In genomic region chr2:154633039-154633742, GRCm38 (mm10) we compare ENCODE assay signal across 18 mouse cellular contexts. TPM values are rescaled to one million over a fixed set of nuclear protein-coding genes. Genes with fewer than 3 reads are reported as not detected.
A peak's percentile ranks its signal among the peaks of the same experiment; 100 is the strongest.
DNase-seq lines count a peak whose midpoint lies in the region; ATAC-seq lines count a peak whose summit lies in the region.
"Had no signal": no experiment of that assay in that cellular context is flagged by ENCODE, and none has a peak within 500 bp of the region (broad histone marks: within the 10 kb centered on the region; RNA-seq: fewer than 3 reads in every experiment).

No protein-coding gene starts in this region.

- no peak overlapping the region for H3K4me2 ChIP-seq in kidney, embryonic 16.5 days (replicated peaks; ENCODE audit: low read depth, low read length)
- peak overlapping the region; percentile 48 for H3K4me2 ChIP-seq in liver, embryonic 16.5 days (ENCODE audit: low read depth, low read length)
- H3K4me2 ChIP-seq: embryonic facial prominence, embryonic 15.5 days had no signal

- H3K36me3 ChIP-seq in kidney, embryonic 16.5 days (ENCODE audit: insufficient read depth, low read length), result peaks cover 14% of the 10 kb centered on the region
- H3K36me3 ChIP-seq in liver, embryonic 16.5 days (ENCODE audit: control insufficient read depth, insufficient read depth), result peaks cover 21% of the 10 kb centered on the region

- 50% methylated on average over 5 of the region's 5 CpGs for WGBS in kidney, embryonic 16.5 days
- WGBS in liver, embryonic 16.5 days (ENCODE audit: insufficient replicate concordance), result 55% methylated on average over 5 of the region's 5 CpGs

- no peak overlapping the region for H3K27ac ChIP-seq in kidney, embryonic 16.5 days (ENCODE audit: low read length)
- peak overlapping the region; percentile 100 for H3K27ac ChIP-seq in liver, embryonic 16.5 days (ENCODE audit: low read length)
- H3K27ac ChIP-seq: embryonic facial prominence, embryonic 15.5 days had no signal

- H3K4me3 ChIP-seq in kidney, embryonic 16.5 days (ENCODE audit: low read length), result no peak overlapping the region
- H3K4me3 ChIP-seq in liver, embryonic 16.5 days (ENCODE audit: low read depth, low read length), result peak overlapping the region; percentile 71
- H3K4me3 ChIP-seq: embryonic facial prominence, embryonic 15.5 days; megakaryocyte, embryonic 14.5 days had no signal

- no peak for DNase-seq in kidney, postnatal 4 days
- peak; percentile 64 for DNase-seq in c-Kit-positive CD71-positive TER-119-positive erythroid progenitor cells, embryonic 14.5 days (ENCODE audit: low spot score)
- DNase-seq in fat pad, adult 2 months (ENCODE audit: extremely low read depth, low read depth, low spot score), result peak; percentile 69
- DNase-seq in B cell, adult 2 months, result no peak
- DNase-seq in ovary, postnatal 36 days (ENCODE audit: low spot score), result no peak
- DNase-seq: adrenal gland, postnatal 36 days; cerebellum, adult 9-11 months; embryo, embryonic 11 days; kidney, postnatal 14 days; lung, postnatal 10 days; thymus, adult 18-20 months had no signal

- no peak overlapping the region for H3K9ac ChIP-seq in kidney, embryonic 16.5 days (replicated peaks; ENCODE audit: low read length)
- peak overlapping the region; percentile 63 for H3K9ac ChIP-seq in liver, embryonic 16.5 days (ENCODE audit: low read depth, low read length)
- H3K9ac ChIP-seq: embryonic facial prominence, embryonic 15.5 days had no signal

- H3K4me1 ChIP-seq in kidney, embryonic 16.5 days (ENCODE audit: insufficient read depth, low read length), result no peaks in the 10 kb centered on the region
- peaks cover 37% of the 10 kb centered on the region for H3K4me1 ChIP-seq in liver, embryonic 16.5 days (ENCODE audit: control insufficient read depth, low read depth, low read length)
- H3K4me1 ChIP-seq: embryonic facial prominence, embryonic 15.5 days; megakaryocyte, embryonic 14.5 days had no signal

- 0 out of 2 replicates have a peak, but pooled peaks cover under 1% of the 10 kb centered on the region for H3K9me3 ChIP-seq in kidney, embryonic 16.5 days (ENCODE audit: low read length)
- H3K9me3 ChIP-seq in liver, embryonic 16.5 days (replicated peaks; ENCODE audit: control insufficient read depth, low read length), result peaks cover 3% of the 10 kb centered on the region

- H3K27me3 ChIP-seq in kidney, embryonic 16.5 days (ENCODE audit: insufficient read depth, low read length), result no peaks in the 10 kb centered on the region
- no peaks in the 10 kb centered on the region for H3K27me3 ChIP-seq in liver, embryonic 16.5 days (ENCODE audit: control insufficient read depth, insufficient read depth, low read depth, low read length)
- H3K27me3 ChIP-seq: embryonic facial prominence, embryonic 15.5 days; megakaryocyte, embryonic 14.5 days had no signal

- peak; percentile 76 for ATAC-seq in kidney, embryonic 16.5 days (ENCODE audit: low FRiP score, low TSS enrichment)
- peak; percentile 43 for ATAC-seq in liver, embryonic 16.5 days (ENCODE audit: low read depth)
- ATAC-seq: forebrain, embryonic 14.5 days had no signal

RNA-seq across cellular contexts. Expression of gene Chmp4b, which starts 18.3 kb away (rescaled TPM):
- 18.0 and 20.7 TPM in 2 replicates for polyA plus RNA-seq in kidney, embryonic 16.5 days (2015; fragmentation: Nextera tagmentation; extraction: Ambion mirVana)
- 9.9 and 10.3 TPM in 2 replicates for polyA plus RNA-seq in liver, embryonic 16.5 days (2015; fragmentation: Nextera tagmentation; extraction: Ambion mirVana)

RNA-seq across cellular contexts. Expression of gene 4930519P11Rik, which starts 20.0 kb away (rescaled TPM):
- 0.40 TPM in 1 of 2 replicates, not detected in the other for polyA plus RNA-seq in kidney, embryonic 16.5 days (2015; fragmentation: Nextera tagmentation; extraction: Ambion mirVana)
- 0.19 and 0.20 TPM in 2 replicates for polyA plus RNA-seq in liver, embryonic 16.5 days (2015; fragmentation: Nextera tagmentation; extraction: Ambion mirVana)
- polyA plus RNA-seq: heart, embryonic 16.5 days; neural tube, embryonic 11.5 days had no signal

RNA-seq across cellular contexts. Expression of gene Zfp341, which starts 20.1 kb away (rescaled TPM):
- 1.2 and 1.3 TPM in 2 replicates for polyA plus RNA-seq in kidney, embryonic 16.5 days (2015; fragmentation: Nextera tagmentation; extraction: Ambion mirVana)
- polyA plus RNA-seq in liver, embryonic 16.5 days (2015; fragmentation: Nextera tagmentation; extraction: Ambion mirVana), result 1.7 and 2.3 TPM in 2 replicates

RNA-seq across cellular contexts. Expression of gene Pxmp4, which starts 29.7 kb away (rescaled TPM):
- polyA plus RNA-seq in kidney, embryonic 16.5 days (2015; fragmentation: Nextera tagmentation; extraction: Ambion mirVana), result 31.8 and 32.9 TPM in 2 replicates
- polyA plus RNA-seq in liver, embryonic 16.5 days (2015; fragmentation: Nextera tagmentation; extraction: Ambion mirVana), result 43.0 and 44.9 TPM in 2 replicates

Comparison
In these comparisons a context has a peak if more than half of its experiments do, and no peak if none do; other contexts are left out.
1. DNase-seq: peak in c-Kit-positive CD71-positive TER-119-positive erythroid progenitor cells, embryonic 14.5 days (single experiment) and fat pad, adult 2 months (single experiment); none in kidney, postnatal 4 days (0 of 2), B cell, adult 2 months (0 of 2) and ovary, postnatal 36 days (single experiment).